Mouse (Mus musculus) 3134 (cell line): ENCODE measurements at regions not wholly inside any gene's neighbourhood (a gene's known extent, or its start where the extent isn't known, plus 50 kb on each side); places are given as distances from the start of the nearest gene placed in this dataset.
"Not testable (repeated sequence)": the region's sequence is repeated elsewhere in the genome, so short reads cannot be mapped to it uniquely, and the experiment has no call there.

Experiments used
- DNase-seq: peaks from one replicate; pipeline ENCODE4 v3.0.0-alpha.2; 2011; ENCODE audit warnings: low spot score; ENCODE audit not compliant: insufficient read length; ENCODE audit errors: extremely low read depth

DNA sequence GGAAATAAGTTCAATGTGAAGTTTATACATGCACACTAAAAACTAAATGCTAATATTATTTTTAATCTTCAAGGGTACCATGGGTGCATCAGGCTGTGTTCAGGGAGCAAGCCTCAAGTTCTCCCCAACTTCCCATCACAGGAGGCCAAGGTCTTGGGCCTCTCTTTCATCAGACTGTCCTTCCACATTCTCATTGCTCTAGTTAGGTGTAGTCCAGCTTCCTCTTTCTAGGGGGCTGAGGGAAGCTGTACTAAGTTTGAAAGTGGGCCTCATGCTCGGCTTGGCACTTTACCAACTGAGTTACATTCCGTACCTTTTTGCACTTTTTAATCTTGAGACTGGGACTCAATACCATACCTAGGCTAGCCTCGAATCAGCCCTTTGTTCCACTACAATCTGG, 173.3 kb downstream of the Dhx15 start:
- DNase-seq: no peak

DNA sequence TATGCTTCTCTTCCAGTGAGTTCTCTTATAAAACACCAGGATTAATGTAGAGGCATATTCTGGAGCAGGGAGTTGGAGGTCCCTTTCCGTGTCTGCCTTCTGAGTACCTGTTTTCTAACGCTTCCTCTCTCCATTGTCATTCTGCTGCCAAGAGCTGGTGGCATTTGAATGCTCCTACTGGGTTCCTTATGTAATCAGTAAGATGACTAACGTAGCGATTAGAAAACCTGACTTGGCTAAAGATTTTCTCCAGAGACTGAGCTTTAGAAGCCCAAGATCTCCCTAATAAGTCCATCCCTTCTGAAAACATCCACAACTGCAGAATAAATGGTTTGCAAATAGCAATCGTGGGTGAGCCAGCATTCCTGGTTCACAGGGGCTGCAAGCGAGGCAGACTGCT, 174.5 kb downstream of the Dhx15 start:
- DNase-seq: no peak

- no peak for DNase-seq
Observed at GRCm38 (mm10) chr5:52010426-52010825, 179.9 kb downstream of the Dhx15 start.

- no peak for DNase-seq
Observed at GRCm38 (mm10) chr5:52008942-52009341, 181.4 kb downstream of the Dhx15 start.

GRCm38 (mm10) chr5:52006843-52007242, 183.5 kb downstream of the Dhx15 start:
- no peak for DNase-seq

DNA sequence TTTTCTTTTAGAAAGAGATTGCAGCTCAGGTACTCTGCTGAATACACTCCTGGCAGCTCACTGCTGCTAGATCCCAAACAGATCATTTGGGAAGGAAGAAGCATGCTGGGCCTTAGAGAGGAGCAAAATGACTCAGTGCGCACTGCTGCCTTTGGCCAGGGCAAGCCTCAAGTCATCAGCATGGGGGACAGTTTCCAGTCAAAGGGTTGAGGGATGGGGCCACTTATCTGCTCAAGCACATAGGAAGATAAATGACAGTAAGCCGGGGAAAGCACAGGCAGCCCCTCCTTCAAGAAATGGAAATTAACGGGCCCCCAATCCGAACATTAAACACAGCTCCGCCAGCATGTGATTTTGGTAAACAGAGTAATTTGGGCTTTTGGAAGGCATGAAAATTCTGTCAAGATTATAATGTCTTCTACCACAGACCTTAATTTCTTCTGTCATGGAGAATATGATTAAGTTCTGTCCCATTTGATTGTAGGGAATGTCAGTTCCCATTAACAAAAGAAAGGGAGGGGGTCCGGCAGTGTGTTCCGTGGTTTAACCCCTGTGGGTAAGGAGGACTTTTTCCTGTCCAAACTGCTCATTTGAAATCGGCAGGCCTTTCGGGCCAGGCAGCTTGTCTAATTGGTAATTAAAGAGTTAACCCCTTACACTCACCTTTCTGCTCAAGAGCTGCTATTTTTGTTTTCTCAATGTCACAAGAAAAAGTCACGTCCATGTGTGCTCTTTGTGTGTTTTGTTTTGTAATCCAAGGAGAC, 199.3 kb downstream of the Dhx15 start:
- no peak for DNase-seq

- no peak for DNase-seq
Observed at GRCm38 (mm10) chr5:51989396-51989795, 200.9 kb downstream of the Dhx15 start.

DNA sequence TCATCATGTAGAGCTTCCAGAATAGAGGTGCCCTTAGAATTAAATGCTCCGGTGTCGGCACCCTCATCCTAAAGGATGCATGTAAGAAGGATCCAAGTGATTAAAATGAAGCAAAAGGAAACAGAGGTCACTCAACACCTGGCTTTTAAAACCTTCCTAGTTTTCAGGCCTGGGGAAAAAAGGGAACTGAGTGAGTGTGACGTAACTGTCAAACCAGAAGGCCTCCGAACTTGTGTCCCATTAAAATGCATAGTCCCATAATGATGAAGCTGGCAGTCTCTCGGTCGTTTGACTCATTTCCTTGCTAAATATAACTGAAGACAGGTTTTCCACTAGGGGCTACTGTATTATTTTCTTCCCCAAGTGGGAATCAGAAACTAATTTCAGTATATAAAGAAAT, 201.4 kb downstream of the Dhx15 start:
- DNase-seq: no peak

- no peak for DNase-seq
Observed at GRCm38 (mm10) chr5:51984966-51985365, 205.3 kb downstream of the Dhx15 start.

GRCm38 (mm10) chr5:51982780-51983179, 207.5 kb downstream of the Dhx15 start:
- no peak for DNase-seq

- DNase-seq: no peak
Observed at GRCm38 (mm10) chr5:51980901-51981300, 209.4 kb downstream of the Dhx15 start.

DNA sequence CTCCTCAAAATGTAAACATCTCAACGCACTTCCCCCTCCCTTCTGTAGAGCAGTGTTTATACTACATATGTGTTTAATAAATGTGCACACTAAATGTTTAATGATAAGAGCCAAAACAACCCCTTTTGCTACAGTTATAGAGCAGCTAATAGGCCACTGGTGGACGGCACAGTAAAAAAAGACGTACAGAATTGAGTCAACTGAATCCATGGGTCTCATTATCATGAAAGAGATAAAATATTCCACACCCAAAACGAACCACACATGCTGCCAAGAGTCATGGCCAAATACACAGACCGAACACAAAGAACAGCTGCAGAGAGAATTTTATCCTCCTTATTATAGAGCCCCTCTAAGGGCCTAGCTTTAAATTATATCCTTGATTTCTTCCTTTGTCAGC, 237.8 kb downstream of the Dhx15 start:
- no peak for DNase-seq

GRCm38 (mm10) chr5:51949996-51950395, 240.3 kb downstream of the Dhx15 start:
- DNase-seq: no peak

DNA sequence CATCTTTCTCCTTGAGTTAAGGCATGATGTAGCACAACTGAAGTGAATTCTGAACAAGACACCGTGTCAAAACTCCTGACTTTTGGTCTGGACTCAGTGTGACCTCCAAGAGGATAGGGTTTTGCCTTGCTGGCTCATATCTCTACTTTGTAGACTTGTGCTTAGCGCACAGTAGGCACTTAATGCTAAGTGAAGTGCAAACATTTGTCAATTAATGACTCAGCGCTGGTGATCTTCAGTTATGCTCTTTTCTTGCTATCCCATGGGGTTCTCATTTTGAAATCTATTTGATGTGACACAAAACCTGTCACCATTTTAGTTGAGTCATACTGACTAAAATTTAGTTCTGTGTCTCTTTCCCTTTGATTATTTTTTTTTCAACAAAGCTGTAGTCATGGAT, 244.3 kb downstream of the Dhx15 start:
- no peak for DNase-seq

- DNase-seq: not testable (repeated sequence)
Observed at GRCm38 (mm10) chr5:51941925-51942291, 248.4 kb downstream of the Dhx15 start.

DNA sequence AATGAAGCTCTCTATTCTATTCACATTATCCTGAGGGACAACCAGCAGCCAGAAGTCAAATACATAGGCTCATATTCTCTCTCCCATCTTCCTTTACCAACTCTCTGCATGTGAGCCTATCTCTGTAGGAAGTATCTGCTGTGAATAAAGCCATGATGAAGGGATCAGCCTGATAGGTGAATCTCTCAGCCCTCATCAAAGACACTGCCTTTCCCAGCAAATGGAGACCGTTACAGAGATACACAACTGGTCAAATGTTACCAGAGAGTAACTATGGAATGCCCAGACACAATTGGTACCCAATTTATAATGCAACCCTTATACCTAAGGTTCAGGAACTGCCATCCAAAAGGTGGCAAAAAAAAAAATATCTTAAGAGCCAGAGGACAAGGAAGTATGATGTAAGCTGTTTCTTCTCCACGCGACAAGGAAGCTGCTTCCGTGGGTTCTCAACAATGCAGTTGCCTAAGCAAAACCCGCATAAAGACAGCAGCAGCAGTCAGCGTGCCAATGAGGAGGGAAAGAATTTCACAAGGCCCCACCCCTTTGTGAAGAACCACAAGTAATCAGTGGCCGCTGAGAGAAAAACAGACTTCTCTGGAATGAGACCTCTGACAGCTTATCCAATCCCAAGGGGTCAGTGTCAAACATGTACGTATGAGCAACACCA, 248.9 kb downstream of the Dhx15 start:
- no peak for DNase-seq

GRCm38 (mm10) chr5:51938845-51939244, 251.5 kb downstream of the Dhx15 start:
- no peak for DNase-seq

GRCm38 (mm10) chr5:51937320-51937719, 253.0 kb downstream of the Dhx15 start:
- no peak for DNase-seq

- DNase-seq: no peak
Observed at GRCm38 (mm10) chr5:51935391-51936354, 254.6 kb downstream of the Dhx15 start.

DNA sequence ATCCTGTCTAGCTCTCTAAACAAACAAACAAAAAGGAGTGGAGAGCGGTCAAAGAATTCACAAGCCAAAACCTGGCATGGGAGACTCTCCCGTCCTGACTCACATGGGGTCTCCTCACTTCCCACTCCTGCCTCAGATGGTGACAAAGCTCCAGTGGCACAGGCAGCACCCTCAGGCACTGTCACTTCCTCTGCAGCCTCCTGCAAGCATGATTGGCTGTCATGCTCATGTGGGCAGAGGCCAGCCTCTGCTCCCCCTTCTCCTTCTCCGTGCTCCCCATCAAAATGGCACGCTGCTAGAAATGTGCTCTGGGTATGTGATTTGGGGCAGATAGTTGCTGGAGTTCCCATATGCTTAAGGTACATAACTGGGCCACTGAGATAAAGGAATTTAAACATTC, 255.4 kb downstream of the Dhx15 start:
- no peak for DNase-seq

GRCm38 (mm10) chr5:51933331-51933730, 257.0 kb downstream of the Dhx15 start:
- no peak for DNase-seq
